Mouse (Mus musculus) cerebral cortex, adult 2 months (tissue): ENCODE measurements around the gene She.

Source experiments
- WGBS: fragments of 180-500 bp; shearing (Covaris S2); methylation state at CpG from one replicate; pipeline ENCODE4 v1.1.7; 2018; 5-methylcytosine and 5-hydroxymethylcytosine counted together

The She gene

GRCm38 (mm10) chr3:89883582-89884041 is 52.4 kb downstream of the She start:
- 87% methylated on average over 4 of the region's 4 CpGs for whole genome bisulfite sequencing

DNA sequence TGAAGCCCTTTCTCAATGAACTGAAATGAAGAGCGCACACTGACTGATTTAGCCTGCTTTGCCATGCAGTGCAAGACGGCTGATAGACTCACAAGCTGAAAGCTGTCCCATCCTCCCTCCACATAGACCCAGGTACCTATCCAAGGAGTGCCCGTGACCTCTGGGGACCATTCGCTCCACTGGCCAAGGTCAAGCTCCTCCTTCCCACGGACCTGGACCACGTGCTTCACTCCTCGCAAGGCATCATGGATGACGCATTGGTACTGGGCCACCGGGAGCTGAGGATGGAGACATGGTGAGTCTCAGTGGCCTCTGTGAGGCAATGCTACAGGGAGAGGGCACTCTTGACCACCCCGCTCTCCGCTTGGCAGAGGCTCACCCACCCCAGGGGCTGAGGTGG is 54.6 kb downstream of the She start:
- 94% methylated on average over 11 of the region's 11 CpGs for WGBS

GRCm38 (mm10) chr3:89887582-89888230 is 56.5 kb downstream of the She start:
- WGBS = 89% methylated on average over 7 of the region's 7 CpGs

DNA sequence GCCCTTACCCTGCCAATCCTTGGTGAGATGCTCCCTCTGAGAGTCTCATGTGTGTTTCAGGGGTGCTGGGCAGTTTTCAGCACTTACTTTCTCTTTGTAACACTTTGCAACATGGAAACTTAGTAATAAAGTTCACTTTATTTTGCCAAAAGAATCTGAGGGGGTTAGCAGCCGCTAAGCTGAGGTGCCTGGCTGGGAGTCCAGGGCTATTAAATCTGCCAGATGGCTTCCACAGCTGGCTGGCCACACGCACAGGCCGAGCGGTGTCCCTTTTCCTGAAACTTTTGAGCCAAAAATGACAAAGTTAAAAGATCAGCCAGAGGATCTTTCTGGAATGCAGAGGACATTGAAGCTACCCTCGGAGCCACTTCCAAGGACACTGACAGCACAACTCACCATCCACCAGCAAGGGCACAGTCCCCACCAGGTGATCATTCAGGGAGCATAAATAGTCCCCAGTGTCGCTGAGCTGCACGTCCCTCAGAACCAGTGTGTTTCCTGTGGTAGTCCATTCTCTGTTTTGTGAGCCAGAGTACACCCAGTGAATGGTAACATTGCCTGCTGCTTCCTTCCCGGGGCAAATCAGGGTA is 58.8 kb downstream of the She start:
- 56% methylated on average over 8 of the region's 8 CpGs for WGBS

DNA sequence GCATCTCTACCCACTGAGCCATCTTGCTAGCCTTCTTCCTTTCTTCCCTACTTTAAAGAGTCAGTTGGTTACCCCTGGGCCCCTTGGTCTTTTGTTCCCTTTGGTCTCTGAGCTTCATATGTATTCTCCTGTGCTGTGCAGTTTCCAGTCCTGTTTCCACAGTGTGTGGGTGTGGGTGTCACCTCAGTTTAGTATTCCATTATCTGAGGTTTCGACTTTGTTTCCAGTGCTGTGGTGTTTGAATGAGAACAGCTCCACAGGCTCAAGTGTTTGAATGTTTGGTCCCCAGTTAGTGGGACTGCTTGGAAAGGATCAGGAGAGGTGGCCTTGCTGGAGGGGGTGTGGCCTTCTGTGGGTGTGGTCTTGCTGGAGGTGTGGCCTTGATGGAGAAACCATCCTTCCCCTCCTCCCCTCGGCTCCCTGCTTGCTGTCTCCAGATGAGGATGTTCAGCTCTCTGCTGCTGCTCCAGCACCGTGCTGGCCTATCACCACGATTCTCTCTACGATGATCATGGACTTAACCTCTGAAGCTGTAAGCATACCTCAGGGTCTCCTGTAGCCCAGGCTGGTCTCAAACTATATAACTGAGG is 61.4 kb downstream of the She start:
- 87% methylated on average over 5 of the region's 5 CpGs for WGBS

DNA sequence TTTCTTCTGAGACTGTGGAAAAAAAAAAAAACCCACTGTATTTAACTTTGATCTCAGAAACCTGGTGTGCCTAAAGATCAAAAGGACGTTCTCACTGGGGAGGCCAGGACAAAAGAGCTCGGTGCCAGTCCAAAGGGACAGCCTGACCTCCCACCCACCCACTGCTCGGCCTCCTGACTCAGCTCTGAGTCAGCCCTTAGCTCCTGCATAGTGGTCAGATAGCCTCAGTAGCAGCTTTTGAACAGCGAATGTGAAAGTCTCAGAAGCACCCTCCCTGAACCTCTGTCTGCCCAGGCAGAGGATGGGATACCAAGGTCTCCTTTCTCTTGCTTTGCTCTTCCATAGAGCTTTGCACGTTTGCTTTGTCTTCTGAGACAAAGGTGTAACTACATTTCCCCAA is 65.4 kb downstream of the She start:
- 56% methylated on average over 5 of the region's 5 CpGs for WGBS

GRCm38 (mm10) chr3:89897204-89897796 is 66.1 kb downstream of the She start:
- 83% methylated on average over 8 of the region's 8 CpGs for WGBS

DNA sequence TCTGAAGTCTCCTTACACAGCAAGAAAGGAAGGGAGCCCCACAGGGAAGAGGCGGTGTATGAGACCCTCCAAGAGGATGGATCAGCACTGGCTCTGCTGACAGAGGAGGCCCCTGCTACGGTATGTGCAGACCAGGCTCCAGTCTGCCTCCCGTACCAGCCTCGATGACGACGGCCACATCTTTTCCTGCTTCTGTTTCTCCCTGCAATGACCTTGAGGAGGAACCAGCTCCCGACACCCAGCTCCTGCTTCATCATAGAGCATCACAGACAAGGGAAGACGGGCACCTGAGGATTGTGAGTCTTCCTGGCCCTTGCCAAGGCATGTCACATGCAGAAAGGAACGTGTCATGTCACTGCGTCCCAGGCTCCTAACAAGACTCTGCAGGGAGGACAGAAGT is 66.8 kb downstream of the She start:
- WGBS = 79% methylated on average over 10 of the region's 10 CpGs

DNA sequence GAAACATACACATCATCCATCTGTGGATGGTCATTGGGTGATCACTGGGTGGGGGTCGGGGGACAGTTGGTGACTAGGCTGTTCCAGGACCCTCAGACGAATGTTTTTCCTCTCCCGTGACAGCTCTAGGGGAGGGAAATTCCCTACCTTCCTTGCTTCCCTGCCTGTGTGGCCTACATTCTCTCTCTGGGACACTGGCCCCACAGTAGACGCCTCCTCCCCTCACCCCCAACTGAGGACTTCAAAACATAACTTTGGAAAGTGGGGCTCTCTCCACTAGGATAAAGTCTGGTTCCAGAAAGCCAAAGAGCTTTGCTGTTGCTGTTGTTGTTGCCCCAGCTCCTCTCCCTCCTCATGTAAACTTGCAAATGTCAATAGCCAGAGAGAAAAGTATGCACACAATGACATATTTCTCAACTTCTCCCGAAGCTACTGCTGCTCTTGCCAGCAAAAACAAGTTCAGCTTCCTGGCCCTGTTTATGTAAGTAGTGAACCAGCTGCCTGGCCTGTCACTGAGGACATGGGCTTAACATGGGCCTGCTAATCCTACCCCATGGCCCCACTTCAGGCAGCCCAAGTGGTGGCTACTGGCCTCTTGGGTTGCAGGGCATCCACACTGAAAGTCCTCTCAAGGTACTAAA is 67.8 kb downstream of the She start:
- 65% methylated on average over 5 of the region's 5 CpGs for WGBS

- WGBS = 79% methylated on average over 8 of the region's 8 CpGs
Observed at GRCm38 (mm10) chr3:89899511-89899908, 68.3 kb downstream of the She start.

DNA sequence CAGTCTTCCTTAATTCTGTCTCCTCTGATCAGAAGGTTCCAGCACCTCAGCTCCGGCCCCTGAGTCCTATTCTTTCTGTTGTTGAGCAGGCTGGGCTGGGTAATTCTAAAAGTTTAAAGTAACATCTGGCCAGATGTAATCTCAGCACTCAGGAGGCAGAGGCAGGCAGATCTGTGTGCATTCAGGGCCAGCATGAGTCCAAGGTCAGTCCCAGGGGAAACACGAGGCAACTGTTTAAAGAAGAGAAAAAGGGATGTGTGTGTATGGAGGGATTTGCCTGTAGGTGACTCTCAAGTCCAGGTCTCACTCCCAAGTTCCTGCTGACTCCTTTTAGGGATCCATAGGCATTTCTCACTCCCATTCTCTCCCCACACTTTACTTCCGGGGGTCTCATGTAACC is 76.7 kb downstream of the She start:
- whole genome bisulfite sequencing = 89% methylated on average over 3 of the region's 3 CpGs
